Mouse (Mus musculus): Measurements from ENCODE around the gene Ints5. TPM values are rescaled to one million over a fixed set of nuclear protein-coding genes. Genes with fewer than 3 reads are reported as not detected.
A peak's percentile ranks its signal among the peaks of the same experiment; 100 is the strongest.

Ints5 gene
- polyA plus RNA-seq, 1 experiment from 2014 or later = 30.1 TPM

GRCm38 (mm10) chr19:8930771-8931170 is 38.0 kb downstream of the Ints5 start:
- Histone ChIP-seq H3K27ac (ENCODE audit: poor library complexity, severe bottlenecking) (no peak overlapping the region), H3K9me3 (replicated peaks) (no peaks in the 10 kb centered on the region), H3K36me3 (peaks cover 54% of the 10 kb centered on the region)

DNA sequence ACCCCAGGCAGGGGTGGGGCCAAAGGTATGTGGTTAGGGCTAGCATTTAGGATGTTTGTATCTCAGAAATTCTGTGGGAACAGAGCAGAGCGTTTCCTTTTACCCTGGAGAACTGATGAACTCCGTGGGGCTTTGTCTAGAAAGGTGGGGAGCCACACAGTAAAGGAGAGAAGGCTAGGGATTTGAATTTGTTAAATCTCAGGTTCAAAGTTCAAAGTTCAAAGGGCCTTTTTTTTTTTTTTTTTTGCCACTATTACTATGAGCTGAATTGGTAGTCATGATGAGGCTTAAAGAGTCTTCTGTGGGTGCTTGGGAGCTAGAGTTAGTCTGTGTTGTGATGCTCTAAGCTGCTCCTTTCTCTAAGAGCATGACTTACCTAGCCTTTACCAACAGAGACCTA is 43.9 kb downstream of the Ints5 start:
- Histone ChIP-seq H3K9ac (no peak overlapping the region), H3K36me3 (peaks cover 61% of the 10 kb centered on the region), H3K4me2 (no peak overlapping the region), H3K9me3 (replicated peaks) (no peaks in the 10 kb centered on the region), H3K27me3 (replicated peaks) (no peaks in the 10 kb centered on the region), H3K4me3 (no peak overlapping the region), H3K4me1 (replicated peaks) (peaks cover 13% of the 10 kb centered on the region), H3K27ac (ENCODE audit: poor library complexity, severe bottlenecking) (no peak overlapping the region)
- ATAC-seq (ENCODE audit: insufficient number of reproducible peaks, low FRiP score) = no peak
- WGBS = 91% methylated on average over 2 of the region's 2 CpGs

More at GRCm38 (mm10) chr19:8930771-8931170, 38.0 kb downstream of the Ints5 start:
- no peaks in the 10 kb centered on the region; the same call in 1 of the 2 replicates for H3K27me3 ChIP-seq (replicated peaks)
- H3K9ac ChIP-seq = peak overlapping the region; percentile 85
- H3K4me3 ChIP-seq = peak overlapping the region; percentile 70
- peak overlapping the region; percentile 82 for H3K4me2 ChIP-seq
- 78% methylated on average over 7 of the region's 7 CpGs for WGBS
- peaks cover 18% of the 10 kb centered on the region for H3K4me1 ChIP-seq (replicated peaks)
- ATAC-seq (ENCODE audit: insufficient number of reproducible peaks, low FRiP score) = no peak

GRCm38 (mm10) chr19:8940526-8941133 is 47.8 kb downstream of the Ints5 start:
- H3K4me2 ChIP-seq = peak overlapping the region; percentile 72
- peak overlapping the region; percentile 77; the same call in 1 of the 2 replicates for H3K9ac ChIP-seq
- no peak overlapping the region for H3K27ac ChIP-seq (ENCODE audit: poor library complexity, severe bottlenecking)
- no peaks in the 10 kb centered on the region for H3K9me3 ChIP-seq (replicated peaks)
- 78% methylated on average over 15 of the region's 15 CpGs for WGBS
- peaks cover 53% of the 10 kb centered on the region for H3K36me3 ChIP-seq
- peaks cover 35% of the 10 kb centered on the region for H3K4me1 ChIP-seq (replicated peaks)
- H3K27me3 ChIP-seq (replicated peaks) = no peaks in the 10 kb centered on the region
- ATAC-seq (ENCODE audit: insufficient number of reproducible peaks, low FRiP score) = no peak
- no peak overlapping the region for H3K4me3 ChIP-seq

DNA sequence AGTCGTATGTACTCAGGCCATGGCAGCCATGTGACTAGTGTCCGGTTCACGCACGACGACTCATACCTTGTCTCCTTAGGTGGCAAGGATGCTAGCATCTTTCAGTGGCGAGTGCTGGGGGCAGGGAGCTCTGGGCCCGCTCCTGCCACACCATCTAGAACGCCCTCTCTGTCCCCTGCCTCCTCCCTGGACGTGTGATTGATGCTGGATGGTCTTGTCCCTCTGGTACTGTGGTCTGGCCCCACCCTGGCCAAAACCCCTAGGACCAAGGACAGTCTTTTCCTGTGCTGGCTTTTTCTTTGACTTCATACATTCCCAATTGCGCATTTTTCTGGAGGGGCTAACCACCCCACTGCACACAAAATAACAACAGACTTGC is 48.3 kb downstream of the Ints5 start:
- peak overlapping the region; percentile 70; the same call in 1 of the 2 replicates for H3K27ac ChIP-seq (ENCODE audit: poor library complexity, severe bottlenecking)
- H3K9me3 ChIP-seq (replicated peaks) = no peaks in the 10 kb centered on the region
- WGBS = 36% methylated on average over 10 of the region's 10 CpGs
- no peak for ATAC-seq (ENCODE audit: insufficient number of reproducible peaks, low FRiP score)
- H3K36me3 ChIP-seq = peaks cover 53% of the 10 kb centered on the region
- peak overlapping the region; percentile 77 for H3K9ac ChIP-seq
- peak overlapping the region; percentile 88 for H3K4me3 ChIP-seq
- peak overlapping the region; percentile 72 for H3K4me2 ChIP-seq
- no peaks in the 10 kb centered on the region for H3K27me3 ChIP-seq (replicated peaks)
- H3K4me1 ChIP-seq (replicated peaks) = peaks cover 35% of the 10 kb centered on the region

DNA sequence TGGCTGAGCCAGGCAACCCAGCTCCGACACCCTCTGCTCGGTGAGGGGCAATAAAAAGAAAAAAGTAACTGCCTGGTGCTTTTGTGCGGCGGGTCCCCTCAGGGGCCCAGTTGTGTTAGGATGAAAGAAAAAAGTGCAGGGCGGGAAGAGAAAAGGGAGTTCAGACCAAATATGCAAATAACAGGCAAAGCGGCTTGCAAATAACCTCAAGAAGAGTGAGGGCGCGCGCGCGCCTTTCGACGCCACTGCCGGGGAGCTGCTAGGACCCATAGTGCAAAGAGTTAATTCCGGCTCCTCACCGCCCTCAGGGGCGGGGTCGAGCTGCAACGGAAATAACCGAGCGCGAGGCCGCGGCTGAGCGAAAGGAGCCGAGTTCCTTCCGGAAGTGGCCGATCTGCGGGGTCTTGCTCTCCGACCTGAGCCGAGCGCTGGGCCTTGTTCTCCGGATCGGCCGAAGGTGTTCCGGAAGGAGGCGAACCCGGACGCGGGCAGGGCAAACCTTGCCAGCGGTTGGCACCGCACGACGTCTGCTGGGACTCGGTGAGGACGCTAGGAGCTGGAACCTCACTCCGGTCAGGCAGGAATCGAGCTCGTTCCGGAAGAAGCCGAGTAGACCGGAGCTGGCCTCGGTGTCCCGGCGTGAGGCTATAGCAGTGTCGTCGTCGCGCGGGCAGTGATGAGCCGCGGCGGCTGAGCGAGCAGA is 48.9 kb downstream of the Ints5 start, which contains the start of gene Mta2:
Gene Mta2, plus strand, starts transcription at position 361 of the 703 bp plus-strand sequence.
- H3K27me3 ChIP-seq (replicated peaks) = no peaks in the 10 kb centered on the region
- under 1% methylated on average over 64 of the region's 64 CpGs for WGBS

GRCm38 (mm10) chr19:8942276-8942964 is 49.6 kb downstream of the Ints5 start:
- peak; percentile 68 for ATAC-seq (ENCODE audit: insufficient number of reproducible peaks, low FRiP score)

More for the DNA sequence above, 48.9 kb downstream of the Ints5 start, which contains the start of gene Mta2:
- ATAC-seq (ENCODE audit: insufficient number of reproducible peaks, low FRiP score) = peak; percentile 93
- Histone ChIP-seq H3K4me1 (replicated peaks) (peaks cover 35% of the 10 kb centered on the region), H3K9me3 (replicated peaks) (no peaks in the 10 kb centered on the region), H3K4me3 (peak within 1 kb of the TSS; percentile 88), H3K4me2 (peak within 1 kb of the TSS; percentile 72), H3K9ac (peak within 1 kb of the TSS; percentile 98), H3K36me3 (peaks cover 54% of the 10 kb centered on the region), H3K27ac (ENCODE audit: poor library complexity, severe bottlenecking) (peak within 1 kb of the TSS; percentile 97)

GRCm38 (mm10) chr19:8943047-8943446 is 50.2 kb downstream of the Ints5 start:
- Histone ChIP-seq H3K9ac (peak overlapping the region; percentile 98), H3K36me3 (peaks cover 57% of the 10 kb centered on the region), H3K4me1 (replicated peaks) (peaks cover 35% of the 10 kb centered on the region), H3K9me3 (replicated peaks) (no peaks in the 10 kb centered on the region), H3K27me3 (replicated peaks) (no peaks in the 10 kb centered on the region), H3K27ac (ENCODE audit: poor library complexity, severe bottlenecking) (peak overlapping the region; percentile 97), H3K4me2 (peak overlapping the region; percentile 72), H3K4me3 (peak overlapping the region; percentile 88)
- no peak for ATAC-seq (ENCODE audit: insufficient number of reproducible peaks, low FRiP score)
- 60% methylated on average over 2 of the region's 2 CpGs for WGBS

More at GRCm38 (mm10) chr19:8942276-8942964, 49.6 kb downstream of the Ints5 start:
- Histone ChIP-seq H3K27ac (ENCODE audit: poor library complexity, severe bottlenecking) (peak overlapping the region; percentile 97), H3K9me3 (replicated peaks) (no peaks in the 10 kb centered on the region), H3K9ac (peak overlapping the region; percentile 98), H3K36me3 (peaks cover 55% of the 10 kb centered on the region), H3K27me3 (replicated peaks) (no peaks in the 10 kb centered on the region), H3K4me3 (peak overlapping the region; percentile 88), H3K4me2 (peak overlapping the region; percentile 72), H3K4me1 (replicated peaks) (peaks cover 35% of the 10 kb centered on the region)
- under 1% methylated on average over 46 of the region's 46 CpGs for WGBS

- no peak for ATAC-seq (ENCODE audit: insufficient number of reproducible peaks, low FRiP score)
- peaks cover 35% of the 10 kb centered on the region for H3K4me1 ChIP-seq (replicated peaks)
- no peaks in the 10 kb centered on the region for H3K9me3 ChIP-seq (replicated peaks)
- H3K9ac ChIP-seq = peak overlapping the region; percentile 62; the same call in 1 of the 2 replicates
- H3K27ac ChIP-seq (ENCODE audit: poor library complexity, severe bottlenecking) = peak overlapping the region; percentile 5
- no peaks in the 10 kb centered on the region for H3K27me3 ChIP-seq (replicated peaks)
- 37% methylated on average over 5 of the region's 5 CpGs for WGBS
- peak overlapping the region; percentile 88 for H3K4me3 ChIP-seq
- peaks cover 58% of the 10 kb centered on the region for H3K36me3 ChIP-seq
- H3K4me2 ChIP-seq = peak overlapping the region; percentile 72
These were observed 51.3 kb downstream of the Ints5 start for GRCm38 (mm10) chr19:8944062-8944461.

- peak overlapping the region; percentile 18 for H3K4me3 ChIP-seq
- H3K36me3 ChIP-seq = peaks cover 60% of the 10 kb centered on the region
- no peak for ATAC-seq (ENCODE audit: insufficient number of reproducible peaks, low FRiP score)
- WGBS = 39% methylated on average over 5 of the region's 5 CpGs
- peaks cover 35% of the 10 kb centered on the region for H3K4me1 ChIP-seq (replicated peaks)
- H3K27me3 ChIP-seq (replicated peaks) = no peaks in the 10 kb centered on the region
- H3K27ac ChIP-seq (ENCODE audit: poor library complexity, severe bottlenecking) = peak overlapping the region; percentile 13
- H3K9ac ChIP-seq = peak overlapping the region; percentile 33; the same call in 1 of the 2 replicates
- peak overlapping the region; percentile 50 for H3K4me2 ChIP-seq
- no peaks in the 10 kb centered on the region for H3K9me3 ChIP-seq (replicated peaks)
These were observed 51.9 kb downstream of the Ints5 start for GRCm38 (mm10) chr19:8944750-8945149.

DNA sequence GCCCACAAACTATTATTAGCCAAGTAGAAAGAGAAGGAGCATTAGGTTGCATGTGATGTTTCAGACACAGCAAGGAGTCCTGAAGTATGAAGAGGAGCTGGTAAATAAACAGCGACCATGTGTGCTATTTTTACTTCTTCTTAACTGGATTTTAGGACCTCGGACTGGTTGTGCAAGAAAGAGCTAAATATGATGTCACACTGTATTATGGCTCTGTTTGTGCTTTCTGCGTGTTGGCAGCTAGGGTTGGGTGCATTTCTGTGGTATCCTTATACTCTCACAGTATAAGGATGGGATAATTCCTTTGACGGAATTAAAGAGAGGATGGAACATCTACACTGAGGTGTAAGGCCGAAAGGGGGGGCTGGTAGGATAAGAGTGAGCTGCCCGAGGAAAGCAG is 52.4 kb downstream of the Ints5 start:
- peak overlapping the region; percentile 18 for H3K4me3 ChIP-seq
- H3K9me3 ChIP-seq (replicated peaks) = no peaks in the 10 kb centered on the region
- ATAC-seq (ENCODE audit: insufficient number of reproducible peaks, low FRiP score) = no peak
- H3K27me3 ChIP-seq (replicated peaks) = no peaks in the 10 kb centered on the region
- 0 out of 2 replicates have a peak overlapping the region, but pooled peaks have one; percentile 33 for H3K9ac ChIP-seq
- peak overlapping the region; percentile 13; the same call in 1 of the 2 replicates for H3K27ac ChIP-seq (ENCODE audit: poor library complexity, severe bottlenecking)
- H3K4me1 ChIP-seq (replicated peaks) = peaks cover 34% of the 10 kb centered on the region
- peak overlapping the region; percentile 50 for H3K4me2 ChIP-seq
- WGBS = 82% methylated on average over 6 of the region's 6 CpGs
- H3K36me3 ChIP-seq = peaks cover 64% of the 10 kb centered on the region

DNA sequence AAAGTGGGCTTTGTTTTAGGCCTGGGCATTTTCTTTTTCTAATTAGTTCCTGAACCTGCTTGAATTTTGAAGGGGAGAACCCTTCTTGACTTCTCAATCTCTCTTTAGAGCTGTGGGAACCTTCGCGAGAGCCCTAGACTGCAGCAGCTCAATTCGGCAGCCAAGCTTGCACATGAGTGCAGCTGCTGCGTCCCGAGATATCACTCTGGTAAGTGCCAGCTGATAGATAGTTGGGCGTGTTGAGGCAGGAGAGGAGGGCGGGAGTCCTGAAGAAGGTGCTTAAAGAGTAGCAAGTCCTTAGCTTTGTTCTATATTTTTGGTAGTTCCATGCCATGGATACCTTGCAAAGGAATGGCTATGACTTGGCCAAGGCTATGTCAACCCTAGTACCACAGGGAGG is 54.1 kb downstream of the Ints5 start:
- Histone ChIP-seq H3K27ac (ENCODE audit: poor library complexity, severe bottlenecking) (no peak overlapping the region), H3K4me2 (no peak overlapping the region), H3K27me3 (replicated peaks) (no peaks in the 10 kb centered on the region), H3K4me3 (no peak overlapping the region), H3K9me3 (replicated peaks) (no peaks in the 10 kb centered on the region), H3K4me1 (replicated peaks) (peaks cover 23% of the 10 kb centered on the region), H3K9ac (no peak overlapping the region), H3K36me3 (peaks cover 81% of the 10 kb centered on the region)
- WGBS = 84% methylated on average over 7 of the region's 7 CpGs
- ATAC-seq (ENCODE audit: insufficient number of reproducible peaks, low FRiP score) = no peak

All from heart, embryonic 12.5 days (tissue).